Mouse (Mus musculus): ENCODE data around the gene Naa38. TPM values are rescaled to one million over a fixed set of nuclear protein-coding genes. Genes with fewer than 3 reads are reported as not detected.

Naa38 gene
- 10 to 100 TPM; 73.2 to 78.1 (median 75.7) TPM for total RNA-seq (2022)

DNA sequence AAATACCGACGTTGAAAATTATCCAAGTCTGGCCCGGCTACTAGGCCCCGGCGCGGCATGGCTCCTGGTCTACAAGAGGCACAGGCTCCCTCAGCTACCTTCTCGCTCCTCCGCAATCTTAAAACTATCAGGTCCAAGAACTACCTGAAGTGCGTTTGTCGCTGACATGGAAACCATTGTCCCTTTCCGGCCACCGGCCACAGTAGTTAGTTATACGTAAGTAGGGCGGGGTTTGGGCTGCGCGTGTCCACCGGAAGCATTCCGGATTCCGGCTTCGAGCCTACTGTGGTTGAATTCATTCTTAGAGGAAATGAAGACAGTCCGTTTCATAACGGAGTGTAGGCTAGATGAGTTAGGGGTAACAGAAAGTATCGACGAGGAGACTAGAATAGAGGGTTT is at the start of gene Naa38, which contains the start of gene Cyb5d1:
Naa38 (plus strand) TSS at position 253 of the 399 bp plus-strand sequence.
Cyb5d1 (minus strand) TSS at position 397 of the 399 bp plus-strand sequence.
- DNase-seq (ENCODE audit: low spot score in 2 of 2), result peak; percentile 84 to 85

DNA sequence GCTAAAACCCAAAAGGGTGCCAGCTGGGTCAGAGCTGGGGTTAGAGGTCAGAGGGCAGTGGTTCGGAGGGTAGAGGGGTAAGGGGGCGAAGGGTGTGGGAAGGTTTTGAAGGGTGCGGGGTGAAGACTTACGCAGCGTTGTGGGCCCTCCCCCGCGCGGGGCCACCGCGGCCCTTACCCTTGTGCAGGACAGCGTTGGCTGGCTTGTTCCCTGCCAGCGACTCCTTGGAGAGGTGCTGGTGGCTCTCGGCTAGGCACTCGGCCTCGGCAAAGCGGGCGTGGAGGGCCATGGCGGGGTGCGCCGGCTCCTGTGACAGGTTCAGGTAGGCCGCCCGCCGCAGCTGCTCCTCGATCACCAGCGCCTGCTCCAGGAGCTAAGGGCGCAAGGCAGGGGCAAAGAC is 48.8 kb upstream of the Naa38 start:
- no peak for DNase-seq (ENCODE audit: low spot score in 2 of 2)

DNA sequence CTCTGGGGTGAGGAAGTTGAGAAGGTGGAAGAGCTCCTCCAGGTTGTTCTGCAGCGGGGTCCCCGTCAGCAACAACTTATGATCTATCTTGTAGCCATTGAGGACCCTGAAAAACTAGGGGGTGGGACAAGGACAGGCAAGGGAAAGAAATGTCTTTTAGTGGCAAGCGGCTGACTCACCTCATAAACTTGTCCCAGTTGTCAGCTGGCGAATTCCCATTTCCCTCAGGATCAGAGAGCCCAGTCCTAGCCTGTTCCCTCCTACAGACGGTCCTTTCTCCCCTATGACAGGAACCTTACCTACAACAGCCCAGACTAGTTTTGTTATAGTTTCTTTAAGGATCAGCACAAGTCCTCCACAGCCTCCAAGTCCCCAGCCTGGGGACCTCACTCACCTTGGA is 38.7 kb upstream of the Naa38 start:
- no peak for DNase-seq (ENCODE audit: low spot score in 2 of 2)

DNA sequence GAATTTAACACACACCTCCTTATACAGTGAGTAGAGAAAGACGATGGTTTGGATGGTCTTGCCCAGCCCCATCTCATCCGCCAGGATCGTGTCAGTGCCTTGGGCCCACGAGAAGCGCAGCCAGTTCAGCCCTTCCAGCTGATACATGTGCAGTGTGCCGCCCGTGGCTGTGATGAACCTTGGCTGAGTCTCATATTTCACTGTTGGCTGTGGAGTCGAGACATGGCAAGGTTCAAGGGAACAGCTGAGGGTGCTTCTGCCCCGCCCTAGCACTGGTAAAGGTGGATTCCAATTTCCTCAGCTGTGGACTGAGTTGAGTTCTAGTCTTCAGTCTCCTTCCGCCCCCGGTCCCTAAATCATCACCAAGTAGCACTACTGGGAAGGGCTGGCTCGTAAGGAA is 37.6 kb upstream of the Naa38 start:
- DNase-seq (ENCODE audit: low spot score in 2 of 2), result peak; percentile 47 to 54

DNA sequence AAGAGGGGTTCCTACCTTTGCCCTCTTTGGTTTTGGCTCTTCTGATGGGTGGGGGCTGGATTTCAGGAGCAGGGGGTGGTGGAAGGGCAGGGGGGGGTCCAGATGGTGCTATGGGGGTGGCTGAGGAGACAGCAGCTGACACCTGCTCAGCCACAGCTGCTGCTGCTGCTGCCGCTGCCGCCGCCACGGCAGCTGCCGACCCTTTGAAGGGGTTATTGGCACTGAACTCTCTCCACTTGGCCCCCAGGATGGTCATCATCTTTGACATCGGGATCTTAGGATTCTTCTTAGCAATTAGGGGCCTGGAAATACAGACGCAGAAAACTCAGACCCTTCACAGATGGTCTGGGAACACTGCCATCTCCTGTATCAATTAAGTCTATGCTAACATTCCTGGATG is 33.3 kb upstream of the Naa38 start:
- DNase-seq (ENCODE audit: low spot score in 2 of 2), result no peak

DNA sequence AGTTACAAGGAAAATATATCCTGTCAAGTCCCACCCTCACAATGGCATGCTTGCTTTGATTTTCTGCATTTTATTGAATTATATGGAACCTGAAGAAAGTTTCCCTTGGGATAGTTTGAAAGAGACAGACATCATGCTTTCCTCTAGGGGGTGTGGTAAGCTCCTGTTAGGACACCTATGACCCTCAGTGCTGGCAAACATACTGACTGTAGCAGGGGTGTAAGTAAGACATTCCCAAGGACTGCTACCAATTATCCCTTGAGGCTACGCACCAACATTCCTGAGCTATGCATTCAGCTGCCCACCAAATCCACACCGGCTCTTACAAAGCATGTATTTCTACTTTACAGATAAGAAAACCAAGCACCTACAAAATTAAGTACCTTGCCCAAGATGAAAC is 32.8 kb upstream of the Naa38 start:
- no peak for DNase-seq (ENCODE audit: low spot score in 2 of 2)

DNA sequence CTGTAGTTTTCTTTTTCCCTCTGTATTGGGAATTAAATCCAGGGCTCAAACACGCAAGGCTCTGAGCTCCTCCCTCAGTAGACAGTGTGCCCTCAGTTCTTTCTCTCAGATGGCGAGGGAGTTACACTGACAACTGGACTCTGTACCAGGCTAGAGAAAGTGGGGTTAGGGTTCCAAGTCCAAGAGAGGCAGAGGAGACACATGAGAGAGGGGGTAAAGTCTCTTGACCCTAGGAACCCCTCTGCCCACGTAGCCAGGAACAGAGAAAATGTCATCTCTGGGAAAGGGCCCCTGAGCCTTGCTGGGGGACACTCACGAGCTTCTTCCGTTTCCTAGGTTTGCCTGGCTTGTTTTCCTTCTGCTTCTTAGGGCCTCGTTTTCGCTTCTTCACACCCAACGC is 30.9 kb upstream of the Naa38 start:
- no peak for DNase-seq (ENCODE audit: low spot score in 2 of 2)

DNA sequence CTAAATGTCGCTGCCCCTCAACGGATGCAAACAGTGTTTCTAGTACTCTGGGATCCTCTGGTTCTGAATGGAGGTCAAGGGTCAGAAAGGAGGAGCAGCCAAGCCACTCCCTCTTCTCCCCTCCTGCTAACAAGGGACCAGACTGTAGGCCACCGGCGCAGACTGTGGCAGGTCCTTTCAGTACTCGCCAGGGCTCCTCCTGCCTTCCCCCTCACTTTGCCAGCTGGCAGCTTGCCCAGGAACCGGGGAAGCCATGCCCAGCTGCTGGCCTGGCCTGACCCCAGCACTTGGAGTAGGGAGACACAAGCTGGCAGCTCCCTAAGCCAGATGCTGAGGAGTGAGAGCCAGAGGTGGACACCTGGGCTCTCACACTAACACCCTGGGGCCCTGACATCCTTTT is 30.4 kb upstream of the Naa38 start:
- DNase-seq (ENCODE audit: low spot score in 2 of 2), result peak; percentile 92 to 95

DNA sequence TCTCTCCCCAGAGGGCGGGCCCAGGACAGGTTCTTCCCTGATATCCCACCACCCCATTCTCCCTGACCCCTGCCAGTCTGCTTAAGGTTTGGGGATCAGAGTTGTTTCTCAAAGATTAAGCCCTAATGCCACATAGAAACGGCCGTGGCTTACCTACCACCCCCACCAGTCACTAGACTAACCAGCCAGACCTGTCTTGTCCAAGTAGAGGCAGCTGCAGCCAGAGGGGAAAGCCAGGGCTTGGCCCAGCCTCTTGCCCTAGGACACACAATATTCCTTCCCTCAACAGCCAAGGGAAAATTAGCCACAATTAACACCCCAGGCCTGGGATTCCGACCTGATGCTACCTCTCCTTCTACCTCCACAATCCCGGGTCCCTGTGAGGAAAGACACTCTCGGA is 29.6 kb upstream of the Naa38 start:
- peak in 1 of 2 experiments; percentile 32 for DNase-seq (ENCODE audit: low spot score in 2 of 2)

DNA sequence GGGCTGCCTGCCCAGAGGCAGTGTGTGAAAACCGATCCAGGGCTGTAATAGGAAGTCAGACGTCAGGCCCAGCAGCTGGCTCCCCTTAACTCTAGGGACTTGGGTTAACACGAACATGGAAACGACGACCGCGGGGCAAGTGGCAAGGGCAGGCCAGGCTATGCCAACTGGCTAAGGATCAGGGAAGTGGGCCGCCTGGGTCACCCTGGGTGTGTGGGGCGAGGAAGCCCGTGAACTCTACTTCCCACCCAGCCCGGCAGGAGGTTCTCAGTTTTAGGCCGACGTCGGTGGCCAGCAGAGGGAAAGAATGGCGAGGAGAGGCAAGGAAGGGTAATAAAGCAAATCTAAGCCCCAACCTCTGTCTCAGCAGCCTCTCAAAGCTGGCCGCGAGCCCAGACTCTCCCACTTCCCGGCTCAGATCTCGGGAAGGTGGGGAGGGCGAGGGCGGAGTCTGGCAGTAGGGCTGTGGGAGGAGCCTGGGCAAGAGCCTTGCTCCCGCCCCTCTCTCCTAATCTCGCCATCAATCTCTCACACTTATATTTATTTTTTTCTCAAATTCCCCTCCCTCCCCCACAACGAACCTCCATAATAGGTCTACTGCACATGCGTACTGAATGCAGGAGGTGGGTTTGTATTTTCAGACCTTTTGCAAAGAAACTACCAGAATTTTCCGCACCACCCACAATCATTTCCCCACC is 29.0 kb upstream of the Naa38 start:
- DNase-seq (ENCODE audit: low spot score in 2 of 2), result peak; percentile 83 to 92

DNA sequence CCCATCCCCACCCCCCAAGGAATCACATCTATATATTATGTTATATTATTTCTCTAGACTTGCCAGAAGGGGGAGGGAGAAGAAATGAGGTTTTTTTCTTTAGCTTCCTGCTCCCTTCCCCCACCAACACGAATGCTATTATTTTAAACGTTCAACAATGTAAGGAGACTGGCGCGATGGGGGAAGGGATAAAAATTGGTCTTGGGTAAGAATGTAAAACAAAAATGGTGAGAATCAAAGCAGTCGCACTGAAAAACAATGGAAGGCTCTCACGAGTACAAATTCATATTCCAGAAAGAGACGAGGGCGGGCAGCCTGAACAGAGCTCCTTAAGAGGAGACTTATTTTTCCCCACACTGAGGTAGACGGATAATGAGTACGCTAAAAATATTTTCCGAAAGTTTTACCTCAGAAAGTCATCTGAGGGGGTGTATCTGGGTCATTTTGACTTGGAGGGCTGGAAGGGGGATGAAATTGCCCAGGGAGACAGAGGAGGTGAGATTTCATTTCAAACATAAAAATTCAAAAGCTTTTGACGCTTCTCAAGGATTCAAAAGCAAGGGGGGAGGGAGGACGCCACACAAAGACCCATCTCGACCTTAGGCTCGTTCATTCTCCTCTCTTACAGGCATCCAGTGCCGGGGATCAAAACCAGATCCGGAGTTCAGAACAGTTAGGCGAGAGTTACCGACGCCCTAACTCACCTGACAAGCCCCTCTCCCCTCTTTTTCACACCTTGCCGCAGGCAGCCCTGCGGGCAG is 28.3 kb upstream of the Naa38 start:
- DNase-seq (ENCODE audit: low spot score in 2 of 2), result no peak

DNA sequence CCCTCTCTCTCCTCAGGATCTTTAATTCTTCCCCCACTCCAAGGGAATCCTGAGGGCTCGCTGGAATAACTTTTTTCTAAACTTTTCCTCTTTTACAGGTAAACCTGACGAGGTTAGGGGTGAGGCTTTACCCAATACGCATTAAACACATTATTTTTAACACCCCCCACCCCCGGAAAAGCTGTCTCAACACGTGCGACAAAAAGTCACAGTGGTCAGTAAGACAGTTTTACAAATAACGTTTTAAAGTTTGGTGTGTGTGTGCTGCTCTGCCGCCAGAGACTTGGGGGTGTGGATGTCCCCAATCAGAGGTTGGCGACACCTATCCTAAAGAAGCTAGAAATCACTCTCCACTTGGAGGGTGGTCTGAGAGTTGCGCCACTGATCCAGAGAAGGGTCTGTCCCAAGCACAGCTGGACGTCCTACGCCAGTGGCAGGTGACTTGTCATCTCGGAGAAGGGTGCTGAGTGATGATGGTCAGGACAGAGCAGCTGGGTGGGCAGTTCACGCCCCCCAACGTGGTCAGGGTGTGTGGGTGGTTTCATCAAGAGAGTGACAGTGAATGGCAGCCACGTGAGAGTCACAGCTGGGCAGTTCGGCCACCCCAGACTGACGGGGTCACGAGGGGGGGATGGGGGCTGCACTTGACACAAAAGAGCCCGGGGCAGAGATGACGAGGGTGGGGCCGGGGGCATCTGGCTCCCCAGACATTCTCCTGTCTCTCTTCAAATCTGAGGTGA is 27.5 kb upstream of the Naa38 start:
- DNase-seq (ENCODE audit: low spot score in 2 of 2), result peak in 1 of 2 experiments; percentile 13

DNA sequence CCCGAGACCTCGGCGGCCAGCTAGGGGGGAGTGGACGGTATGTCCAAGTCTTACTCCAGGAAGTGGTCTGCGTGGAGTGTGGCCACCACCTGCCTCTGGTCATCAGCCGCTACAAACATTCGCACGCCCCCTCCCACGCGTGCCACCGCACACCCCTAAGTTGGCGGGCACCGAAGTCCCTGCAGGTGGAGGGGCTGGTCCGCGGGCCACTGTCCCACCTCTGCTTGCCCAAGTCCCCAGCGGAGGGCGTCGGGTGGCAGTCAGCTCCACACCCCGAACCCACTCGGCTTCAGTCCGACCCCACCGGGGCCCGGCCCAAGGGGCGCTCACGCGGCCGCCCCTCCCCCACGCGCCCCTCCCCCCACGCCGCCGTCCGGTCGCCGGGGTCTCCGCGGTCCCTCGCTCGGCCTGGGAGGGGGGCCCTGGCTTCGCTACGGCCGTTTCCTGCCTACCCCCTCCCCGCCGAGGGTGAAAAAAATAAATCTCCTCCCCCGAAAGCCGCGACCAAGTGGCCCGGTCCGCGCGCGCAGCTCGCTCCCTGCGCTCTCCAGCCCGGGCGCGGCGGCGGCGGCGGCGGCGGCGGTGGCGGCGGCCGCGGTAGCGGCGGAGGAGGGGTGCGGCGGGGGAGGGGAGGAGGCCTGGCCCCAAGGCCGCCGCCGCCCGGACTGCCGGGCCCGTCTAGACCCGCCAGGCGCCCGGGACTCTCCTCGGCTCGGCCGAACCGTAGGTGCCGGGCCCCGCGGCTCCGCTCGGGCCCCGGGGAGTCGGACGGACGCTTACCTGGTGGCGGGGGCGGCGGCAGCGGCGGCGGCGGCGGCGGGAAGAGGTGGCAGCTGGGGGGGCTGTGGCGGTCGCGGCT is 26.7 kb upstream of the Naa38 start:
- DNase-seq (ENCODE audit: low spot score in 2 of 2), result peak in 1 of 2 experiments; percentile 20

DNA sequence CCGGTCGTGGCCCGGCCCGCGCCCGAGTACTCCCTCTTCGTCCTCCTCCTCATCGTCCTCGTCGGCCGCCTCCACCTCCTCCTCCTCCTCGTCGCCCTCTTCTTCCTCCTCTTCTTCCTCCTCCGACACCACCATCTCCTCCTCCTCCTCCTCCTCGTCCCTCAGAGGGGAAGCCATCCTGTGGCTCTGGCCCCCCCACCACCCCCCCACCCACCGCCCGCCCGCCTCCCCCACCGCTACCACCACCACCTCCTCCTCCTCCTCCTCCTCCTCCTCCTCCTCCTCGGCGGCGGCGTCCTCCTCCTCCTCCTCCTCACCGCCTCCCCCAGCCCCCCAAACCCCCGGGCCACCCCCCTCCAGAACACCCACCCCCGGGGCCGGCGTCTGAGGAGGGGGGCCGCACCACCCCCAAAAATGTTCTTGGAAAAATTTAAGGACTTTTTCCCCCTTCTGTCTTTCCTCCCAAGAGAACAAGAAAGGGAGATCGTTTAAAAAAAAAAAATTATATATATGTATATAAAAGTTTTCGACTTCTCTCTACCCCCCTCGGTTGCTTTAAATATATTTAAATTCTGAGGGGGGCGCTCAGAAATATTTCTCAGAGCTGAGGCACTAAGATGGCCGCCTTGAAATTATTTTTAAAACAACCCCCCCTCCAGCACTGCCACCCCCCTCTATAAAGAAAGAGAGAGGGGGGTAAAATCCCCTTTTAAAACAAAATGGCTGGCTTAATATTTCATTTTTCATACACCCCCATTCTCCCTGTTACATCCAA is 25.9 kb upstream of the Naa38 start, which contains the start of gene Chd3:
Chd3 (minus strand) TSS at position 192 of the 775 bp plus-strand sequence.
- DNase-seq (ENCODE audit: low spot score in 2 of 2), result no peak

DNA sequence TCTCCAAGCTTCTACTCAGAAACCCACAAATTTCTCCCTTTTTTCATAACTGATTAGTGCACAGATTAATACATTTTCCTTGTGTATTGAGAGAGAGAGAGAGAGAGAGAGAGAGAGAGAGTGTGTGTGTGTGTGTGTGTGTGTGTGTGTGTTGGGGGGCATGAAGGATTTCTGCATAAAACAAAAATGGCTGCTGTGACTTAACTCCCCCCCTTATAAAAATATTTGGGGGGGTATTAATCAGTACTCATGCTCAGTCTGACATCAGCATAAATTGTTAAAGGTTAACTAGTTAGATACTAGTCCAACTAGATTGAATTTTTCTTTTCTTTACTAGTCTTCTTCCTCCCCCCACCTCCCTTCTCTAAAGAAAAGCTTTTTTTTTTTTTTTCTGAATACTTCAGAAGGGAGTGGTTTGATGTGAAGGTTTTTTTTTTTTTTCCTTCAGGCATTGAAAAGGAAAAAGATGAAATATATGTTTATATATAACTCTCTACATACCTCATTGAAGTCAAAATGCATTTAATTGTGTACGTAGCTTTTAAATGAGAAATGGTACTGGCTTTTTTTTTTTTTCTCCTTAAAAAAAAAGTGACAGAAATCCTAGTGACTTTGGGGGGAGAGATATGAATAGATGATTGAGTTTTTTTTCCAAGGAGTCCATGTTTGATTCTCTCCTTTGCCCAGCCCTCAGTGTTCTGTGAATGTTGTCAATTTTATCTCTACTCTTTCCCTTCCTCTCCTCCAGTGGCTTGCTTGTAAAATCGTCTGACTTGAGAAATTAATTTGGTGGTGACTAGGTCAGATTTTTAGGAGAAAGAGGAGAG is 25.1 kb upstream of the Naa38 start:
- DNase-seq (ENCODE audit: low spot score in 2 of 2), result no peak

DNA sequence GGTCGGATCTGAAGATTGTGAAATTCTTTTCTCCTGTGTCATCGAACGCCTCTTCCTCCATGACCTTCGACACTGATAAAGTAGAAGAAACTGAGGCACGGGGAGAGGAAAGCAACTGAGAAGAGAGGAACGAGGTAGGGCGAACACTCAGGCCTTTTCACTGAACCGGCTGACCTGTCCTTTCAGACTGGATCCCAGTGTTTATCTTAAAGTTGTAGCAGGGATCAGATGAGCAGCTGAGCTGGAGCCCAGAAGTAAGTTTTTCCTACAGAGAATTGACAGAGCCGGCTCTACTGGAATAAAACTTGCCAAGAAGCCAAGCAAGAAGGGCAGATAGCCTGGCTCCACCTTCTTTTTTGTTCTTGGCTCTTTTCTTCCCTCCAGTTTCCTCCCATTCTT is 24.5 kb upstream of the Naa38 start:
- DNase-seq (ENCODE audit: low spot score in 2 of 2), result no peak

DNA sequence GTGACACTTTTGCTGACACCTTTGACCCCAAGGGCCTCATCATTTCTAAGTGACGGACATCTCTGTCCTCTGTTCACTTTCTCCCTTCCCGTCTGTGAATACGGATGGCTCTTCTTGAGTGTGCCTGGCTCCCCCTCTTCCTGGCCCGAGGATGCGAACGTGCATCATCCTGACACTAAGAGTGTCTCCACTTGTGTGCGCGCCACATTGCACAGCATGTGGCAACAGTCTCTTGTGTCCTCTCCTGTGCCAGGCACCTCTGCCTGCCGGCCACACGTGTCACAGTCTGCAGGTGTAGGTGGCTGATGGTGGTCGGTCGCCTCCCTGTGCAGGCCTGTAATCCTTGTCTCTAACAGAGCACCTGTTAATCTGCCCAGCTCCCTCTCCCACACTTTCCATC is 23.7 kb upstream of the Naa38 start:
- no peak for DNase-seq (ENCODE audit: low spot score in 2 of 2)

DNA sequence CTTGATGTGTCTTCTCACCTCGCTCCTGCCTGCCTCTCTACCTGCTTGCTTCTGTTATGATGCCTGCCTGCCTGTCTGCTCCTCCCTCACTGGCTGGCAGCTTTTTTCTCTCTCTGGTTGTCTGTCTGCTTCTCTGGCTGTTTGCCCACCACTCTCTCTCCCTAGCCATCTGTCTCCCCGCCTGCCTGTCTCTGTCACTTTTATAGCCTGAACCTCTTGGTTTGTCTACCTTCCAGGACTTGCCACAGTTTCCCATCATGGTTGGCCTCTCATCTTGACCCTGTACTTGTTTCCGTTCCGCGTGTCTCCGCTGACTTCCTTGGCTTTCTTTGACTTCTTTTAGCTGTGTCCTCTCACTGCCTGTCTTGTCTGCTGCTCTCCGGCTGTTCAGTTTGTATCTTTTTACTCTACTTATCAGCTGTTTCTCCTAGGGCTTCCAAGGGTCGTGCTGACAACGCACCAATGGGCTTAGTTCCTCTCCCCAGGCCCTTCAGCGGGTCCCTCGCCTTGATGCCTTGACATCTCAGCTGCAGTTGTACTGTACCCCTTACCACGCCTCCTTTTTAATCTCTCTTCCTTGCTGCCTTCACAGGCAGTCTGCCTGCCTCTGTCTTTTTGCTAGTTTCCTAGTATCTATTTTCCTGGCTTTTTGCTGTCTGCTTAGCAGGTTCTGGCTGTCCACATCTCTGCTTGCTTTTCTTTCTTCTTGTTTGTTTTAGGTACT is 23.1 kb upstream of the Naa38 start:
- DNase-seq (ENCODE audit: low spot score in 2 of 2), result no peak

DNA sequence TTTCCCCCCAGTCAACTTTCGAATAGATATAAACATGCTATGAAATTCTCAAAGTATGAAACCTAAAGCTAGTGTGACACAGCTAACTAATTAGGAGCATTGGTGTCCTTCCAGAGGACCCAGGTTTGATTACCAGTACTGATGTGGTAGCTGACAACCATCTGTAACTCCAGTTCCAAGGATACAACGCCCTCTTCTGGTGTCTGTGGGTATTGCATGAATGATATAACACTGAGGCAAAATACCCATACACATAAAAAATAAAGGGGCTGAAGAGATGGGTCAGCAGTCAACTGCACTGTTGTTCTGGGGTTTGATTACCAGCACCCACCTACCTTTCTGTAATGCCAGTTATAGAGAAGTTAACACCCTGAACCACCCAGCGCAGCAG is 22.5 kb upstream of the Naa38 start:
- no peak for DNase-seq (ENCODE audit: low spot score in 2 of 2)

Data from gastrocnemius, adult 8-10 months (tissue).